Mouse (Mus musculus) midbrain, embryonic 13.5 days (tissue): ENCODE data around the gene Myh3. TPM values are rescaled to one million over a fixed set of nuclear protein-coding genes. Genes with fewer than 3 reads are reported as not detected.
"Not testable (repeated sequence)": the region's sequence is repeated elsewhere in the genome, so short reads cannot be mapped to it uniquely, and the experiment has no call there.

Source experiments
- ATAC-seq: fragments of 200-750 bp; cut with Nextera tagmentation; 2 replicates; pipeline ENCODE4 v1.8.0; 2017; ENCODE audit warnings: mild to moderate bottlenecking, moderate TSS enrichment, moderate library complexity
- H3K27ac ChIP-seq: fragments of 300-500 bp; sonication (generic); 2 replicates; pipeline ENCODE4 v1.5.1; 2015; ENCODE audit warnings: inconsistent platforms, mild to moderate bottlenecking, moderate library complexity
- H3K27me3 ChIP-seq: fragments of 300-500 bp; sonication (generic); 2 replicates; pipeline ENCODE4 v1.6.1; 2015; ENCODE audit warnings: mild to moderate bottlenecking, inconsistent platforms
- H3K36me3 ChIP-seq: fragments of 300-500 bp; sonication (generic); 2 replicates; pipeline ENCODE4 v1.6.1; 2015; ENCODE audit warnings: mild to moderate bottlenecking, inconsistent platforms
- H3K4me1 ChIP-seq: fragments of 300-500 bp; sonication (generic); replicated peaks from 2 replicates; pipeline ENCODE4 v1.6.1; 2015; ENCODE audit warnings: inconsistent platforms
- H3K4me2 ChIP-seq: fragments of 300-500 bp; sonication (generic); replicated peaks from 2 replicates; pipeline ENCODE4 v1.6.1; 2015; ENCODE audit warnings: moderate library complexity, mild to moderate bottlenecking, inconsistent platforms
- H3K4me3 ChIP-seq: fragments of 300-500 bp; sonication (generic); replicated peaks from 2 replicates; pipeline ENCODE4 v1.5.1; 2015; ENCODE audit warnings: mild to moderate bottlenecking, inconsistent platforms
- H3K9ac ChIP-seq: fragments of 300-500 bp; sonication (generic); replicated peaks from 2 replicates; pipeline ENCODE4 v1.6.1; 2015; ENCODE audit warnings: mild to moderate bottlenecking, inconsistent platforms
- H3K9me3 ChIP-seq: fragments of 300-500 bp; sonication (generic); 2 replicates; pipeline ENCODE4 v1.6.1; 2016; ENCODE audit warnings: mild to moderate bottlenecking, inconsistent platforms
- WGBS: fragments of 180-500 bp; shearing (Covaris S2); methylation state at CpG from one replicate; pipeline ENCODE4 v1.1.7; 2015; 5-methylcytosine and 5-hydroxymethylcytosine counted together
- polyA plus RNA-seq: library from polyadenylated mRNA; unstranded; fragments of >200 nt; fragmentation: Nextera tagmentation; extraction: Ambion mirVana; gene quantifications from 2 replicates; pipeline ENCODE4 v1.2.1, GENCODE M21; 2015

Myh3 gene
- polyA plus RNA-seq, 1 experiment from 2014 or later = 0.35 TPM

DNA sequence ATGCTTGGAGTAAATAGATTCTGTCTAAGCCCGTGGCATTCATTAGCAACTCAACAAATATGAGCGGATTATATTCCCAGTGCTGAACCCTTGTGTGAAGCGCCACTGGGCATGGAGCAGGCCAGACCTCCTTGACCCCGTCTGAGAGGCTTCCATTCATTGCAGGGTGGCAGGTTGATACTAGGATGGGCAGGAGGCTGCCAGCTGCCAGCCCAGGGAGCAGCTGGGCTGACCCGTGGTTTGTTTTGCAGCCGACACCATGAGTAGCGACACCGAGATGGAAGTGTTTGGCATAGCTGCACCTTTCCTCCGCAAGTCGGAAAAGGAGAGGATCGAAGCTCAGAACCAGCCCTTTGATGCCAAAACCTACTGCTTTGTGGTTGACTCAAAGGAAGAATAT, 1.6 kb downstream of the Myh3 start:
- ATAC-seq = peak; percentile 31; the same call in 1 of the 2 replicates
- Histone ChIP-seq H3K4me2 (no peak overlapping the region), H3K9ac (no peak overlapping the region)

DNA sequence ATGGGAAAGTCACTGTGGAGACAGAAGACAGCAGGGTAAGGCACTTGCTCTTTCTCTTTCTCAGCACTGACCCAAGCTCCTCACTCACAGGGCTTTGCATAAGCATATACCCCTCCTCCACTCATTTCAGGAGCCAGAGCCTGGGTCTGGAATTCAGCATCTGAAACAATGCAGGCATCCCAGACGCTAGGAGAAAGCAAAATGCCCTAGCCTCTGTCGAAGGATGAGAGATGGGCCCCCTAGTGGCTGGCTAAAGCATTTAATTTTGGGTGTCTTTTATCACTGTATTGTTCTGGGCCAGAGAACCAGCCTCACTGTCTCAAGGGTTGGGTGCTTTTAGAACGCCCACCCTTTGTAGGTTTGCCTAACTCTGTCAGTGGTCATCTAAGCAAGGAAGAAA, 2.1 kb downstream of the Myh3 start:
- H3K4me1 ChIP-seq = peaks cover 24% of the 10 kb centered on the region
- no peaks in the 10 kb centered on the region for H3K9me3 ChIP-seq
- peak; percentile 41 for ATAC-seq
- H3K36me3 ChIP-seq = no peaks in the 10 kb centered on the region
- peak overlapping the region; percentile 65 for H3K27ac ChIP-seq
- no peak overlapping the region for H3K4me2 ChIP-seq
- H3K27me3 ChIP-seq = peaks cover 26% of the 10 kb centered on the region
- WGBS = 9% methylated on average over 3 of the region's 3 CpGs
- H3K4me3 ChIP-seq = no peak overlapping the region
- H3K9ac ChIP-seq = no peak overlapping the region

More for the DNA sequence above, 1.6 kb downstream of the Myh3 start:
- Histone ChIP-seq H3K36me3 (no peaks in the 10 kb centered on the region), H3K27ac (peak overlapping the region; percentile 65), H3K4me3 (no peak overlapping the region), H3K27me3 (peaks cover 21% of the 10 kb centered on the region), H3K9me3 (no peaks in the 10 kb centered on the region), H3K4me1 (peaks cover 28% of the 10 kb centered on the region)
- 44% methylated on average over 11 of the region's 11 CpGs for WGBS

DNA sequence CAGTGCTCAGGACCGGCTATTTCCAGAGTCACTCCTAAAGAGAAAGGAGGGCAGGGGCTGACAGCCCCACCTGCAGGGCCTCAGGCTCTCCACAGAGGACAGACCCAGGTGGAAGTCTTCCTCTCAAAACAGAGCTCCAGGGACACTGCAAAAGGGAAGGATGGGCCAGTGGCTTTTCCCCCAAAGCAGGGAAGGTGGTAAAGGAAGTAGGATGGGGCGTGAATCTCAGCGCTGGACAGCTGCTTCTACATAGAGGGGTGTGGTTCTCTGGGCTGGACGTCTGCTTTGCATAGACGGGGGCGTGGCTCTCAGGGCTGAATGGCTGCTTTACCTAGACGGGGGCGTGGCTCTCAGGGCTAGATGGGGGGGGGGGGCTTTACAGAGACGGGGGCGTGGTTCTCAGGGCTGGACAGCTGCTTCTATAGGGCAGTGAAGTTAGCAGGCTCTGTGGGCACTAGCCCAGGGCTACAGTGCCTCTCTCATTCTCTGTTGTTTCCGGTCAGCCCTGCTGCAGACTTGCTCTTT, 3.1 kb downstream of the Myh3 start:
- 6% methylated on average over 11 of the region's 11 CpGs for WGBS
- H3K36me3 ChIP-seq = no peaks in the 10 kb centered on the region
- no peak overlapping the region for H3K27ac ChIP-seq
- H3K27me3 ChIP-seq = peaks cover 26% of the 10 kb centered on the region
- H3K4me2 ChIP-seq = peak overlapping the region; percentile 22
- H3K9me3 ChIP-seq = no peaks in the 10 kb centered on the region
- H3K4me3 ChIP-seq = no peak overlapping the region
- ATAC-seq = peak; percentile 55
- peaks cover 23% of the 10 kb centered on the region for H3K4me1 ChIP-seq
- H3K9ac ChIP-seq = no peak overlapping the region

DNA sequence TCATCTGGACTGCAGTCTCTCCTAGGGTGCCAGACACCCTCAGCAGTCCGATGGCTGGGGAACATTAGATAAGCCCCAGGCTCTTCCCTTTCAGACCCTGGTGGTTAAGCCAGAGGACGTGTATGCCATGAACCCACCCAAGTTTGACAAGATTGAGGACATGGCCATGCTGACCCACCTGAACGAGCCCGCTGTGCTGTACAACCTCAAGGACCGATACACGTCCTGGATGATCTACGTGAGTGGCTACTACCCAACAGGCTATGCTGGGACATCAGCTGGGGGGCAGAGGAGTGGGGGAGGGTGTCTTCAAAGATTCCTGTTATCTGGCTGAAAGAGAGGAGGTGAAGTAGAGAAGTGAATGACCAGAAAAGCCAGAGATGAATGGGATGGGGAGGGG, 4.1 kb downstream of the Myh3 start:
- H3K36me3 ChIP-seq = no peaks in the 10 kb centered on the region
- no peak overlapping the region for H3K4me3 ChIP-seq
- peaks cover 23% of the 10 kb centered on the region for H3K4me1 ChIP-seq
- 90% methylated on average over 7 of the region's 7 CpGs for WGBS
- H3K9me3 ChIP-seq = no peaks in the 10 kb centered on the region
- no peak overlapping the region for H3K27ac ChIP-seq
- no peak for ATAC-seq
- H3K27me3 ChIP-seq = peaks cover 26% of the 10 kb centered on the region
- H3K4me2 ChIP-seq = no peak overlapping the region
- H3K9ac ChIP-seq = no peak overlapping the region

DNA sequence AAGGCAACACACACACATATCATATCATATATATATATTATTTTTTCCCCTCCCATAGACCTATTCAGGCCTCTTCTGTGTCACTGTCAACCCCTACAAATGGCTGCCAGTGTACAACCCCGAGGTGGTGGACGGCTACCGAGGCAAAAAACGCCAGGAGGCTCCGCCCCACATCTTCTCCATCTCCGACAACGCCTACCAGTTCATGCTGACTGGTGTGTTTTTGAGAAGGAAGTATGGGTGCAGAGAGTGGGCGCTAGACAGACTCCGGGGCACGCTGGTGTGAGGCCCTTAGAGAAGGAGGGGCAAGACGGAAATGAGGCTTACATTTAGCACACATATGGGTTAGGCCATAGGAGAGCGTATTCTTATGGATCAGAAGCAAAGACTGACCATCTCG, 4.7 kb downstream of the Myh3 start:
- H3K4me1 ChIP-seq = peaks cover 23% of the 10 kb centered on the region
- no peak overlapping the region for H3K4me2 ChIP-seq
- no peak for ATAC-seq
- 90% methylated on average over 13 of the region's 13 CpGs for WGBS
- H3K9me3 ChIP-seq = no peaks in the 10 kb centered on the region
- H3K27ac ChIP-seq = no peak overlapping the region
- H3K4me3 ChIP-seq = no peak overlapping the region
- H3K36me3 ChIP-seq = no peaks in the 10 kb centered on the region
- H3K9ac ChIP-seq = no peak overlapping the region
- H3K27me3 ChIP-seq = peaks cover 26% of the 10 kb centered on the region

DNA sequence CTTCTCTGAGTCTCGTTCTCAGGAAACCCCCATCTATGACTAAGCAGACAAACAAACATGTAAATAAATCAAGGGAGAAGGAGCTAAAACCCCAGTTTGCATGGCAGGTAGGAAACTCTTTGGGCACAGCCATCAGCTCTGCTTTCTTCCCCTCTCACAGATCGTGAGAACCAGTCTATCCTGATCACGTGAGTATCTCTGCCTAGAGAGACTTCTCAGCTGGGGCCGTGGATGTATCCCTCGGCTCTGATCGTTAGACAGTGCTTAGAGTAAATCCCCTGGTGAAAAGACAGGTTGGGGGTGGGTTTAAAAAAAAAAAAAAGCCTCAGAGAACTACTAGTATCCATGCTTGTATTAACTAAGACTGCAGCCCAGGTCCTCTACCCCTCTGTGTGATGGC, 5.1 kb downstream of the Myh3 start:
- Histone ChIP-seq H3K27ac (no peak overlapping the region), H3K36me3 (no peaks in the 10 kb centered on the region), H3K9me3 (no peaks in the 10 kb centered on the region), H3K4me1 (peaks cover 21% of the 10 kb centered on the region), H3K4me2 (no peak overlapping the region), H3K9ac (no peak overlapping the region), H3K27me3 (peaks cover 27% of the 10 kb centered on the region), H3K4me3 (no peak overlapping the region)
- no peak for ATAC-seq
- 69% methylated on average over 6 of the region's 6 CpGs for WGBS

DNA sequence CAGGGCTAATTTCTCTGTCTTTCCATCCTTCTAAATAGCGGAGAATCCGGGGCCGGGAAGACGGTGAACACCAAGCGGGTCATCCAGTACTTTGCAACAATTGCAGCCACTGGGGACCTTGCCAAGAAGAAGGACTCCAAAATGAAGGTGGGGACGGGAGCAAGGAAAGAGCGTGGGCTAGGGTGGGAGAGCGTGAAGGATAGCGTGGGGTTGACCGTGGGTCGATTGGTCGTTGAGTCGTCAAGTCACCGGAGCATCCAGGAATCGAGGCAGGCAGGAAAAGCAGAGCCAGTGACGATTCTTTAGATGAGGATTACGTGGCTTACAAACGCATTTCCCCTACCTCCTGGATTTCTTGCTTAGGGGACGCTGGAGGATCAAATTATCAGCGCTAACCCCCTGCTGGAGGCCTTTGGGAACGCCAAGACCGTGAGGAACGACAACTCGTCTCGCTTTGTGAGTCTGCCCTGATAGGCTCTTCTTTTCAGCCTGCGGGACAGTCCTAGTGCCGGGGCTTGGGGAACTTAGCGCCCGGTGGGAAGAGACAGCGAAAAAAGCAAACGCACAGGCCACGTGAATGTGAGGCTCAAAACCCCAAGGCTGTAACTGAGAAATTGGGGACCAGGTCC, 5.7 kb downstream of the Myh3 start:
- Histone ChIP-seq H3K27me3 (peaks cover 32% of the 10 kb centered on the region), H3K27ac (no peak overlapping the region), H3K9ac (no peak overlapping the region), H3K9me3 (no peaks in the 10 kb centered on the region), H3K36me3 (no peaks in the 10 kb centered on the region), H3K4me3 (no peak overlapping the region), H3K4me1 (peaks cover 19% of the 10 kb centered on the region), H3K4me2 (no peak overlapping the region)
- WGBS = 42% methylated on average over 32 of the region's 32 CpGs
- ATAC-seq = no peak

DNA sequence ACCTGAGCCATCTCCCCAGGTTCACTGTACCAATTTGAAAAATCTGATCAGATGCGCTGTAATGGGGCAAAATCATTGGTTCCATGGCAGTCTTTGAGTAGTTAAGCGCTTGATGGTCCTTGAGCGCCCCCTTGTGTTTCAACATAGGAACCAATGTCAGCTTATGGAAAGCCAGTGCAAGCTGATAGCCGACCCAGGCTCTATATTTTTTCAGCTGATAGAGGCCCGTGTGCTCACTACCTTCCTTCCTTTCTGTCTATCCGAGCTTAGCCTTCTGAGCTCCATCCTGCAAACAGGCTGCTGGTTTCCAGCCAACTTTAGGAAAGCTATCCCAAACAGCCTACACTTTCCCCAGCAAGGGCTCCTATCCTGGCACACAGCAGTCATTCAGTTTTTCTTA, 7.4 kb downstream of the Myh3 start:
- whole genome bisulfite sequencing = 5% methylated on average over 6 of the region's 6 CpGs
- Histone ChIP-seq H3K9ac (no peak overlapping the region), H3K4me1 (peaks cover 10% of the 10 kb centered on the region), H3K9me3 (no peaks in the 10 kb centered on the region), H3K27ac (no peak overlapping the region), H3K4me2 (no peak overlapping the region), H3K36me3 (no peaks in the 10 kb centered on the region), H3K27me3 (peaks cover 32% of the 10 kb centered on the region), H3K4me3 (no peak overlapping the region)
- ATAC-seq = no peak

DNA sequence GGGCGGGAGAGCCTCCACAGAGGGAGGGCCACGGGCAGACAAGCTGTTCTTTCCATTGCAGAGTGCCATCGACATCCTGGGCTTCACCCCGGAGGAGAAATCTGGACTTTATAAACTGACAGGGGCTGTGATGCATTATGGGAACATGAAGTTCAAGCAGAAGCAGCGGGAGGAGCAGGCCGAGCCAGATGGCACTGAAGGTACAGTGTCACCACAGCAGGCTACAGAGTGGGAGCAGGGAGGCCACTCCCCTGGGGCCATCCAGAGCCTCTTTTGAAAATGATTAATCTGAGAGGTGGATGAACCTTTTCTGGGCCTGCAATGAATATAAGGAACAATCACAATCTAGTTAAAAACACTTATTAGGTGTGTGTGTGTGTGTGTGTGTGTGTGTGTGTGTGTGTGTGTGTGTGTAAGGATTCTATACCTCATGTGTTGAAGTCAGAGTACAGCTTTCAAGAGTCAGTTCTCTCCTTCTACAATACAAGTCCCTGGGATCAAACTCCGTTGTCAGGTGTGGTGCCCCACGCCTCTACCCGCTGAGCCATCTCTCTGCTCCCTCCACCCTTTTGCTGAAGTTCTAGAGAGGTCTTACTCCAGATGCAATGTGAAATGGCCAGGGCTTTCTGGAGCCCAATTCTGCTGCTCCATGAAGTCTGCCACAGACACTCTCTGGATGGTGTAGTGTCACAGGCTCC, 8.5 kb downstream of the Myh3 start:
- Histone ChIP-seq H3K4me2 (no peak overlapping the region), H3K36me3 (no peaks in the 10 kb centered on the region), H3K27me3 (peaks cover 32% of the 10 kb centered on the region), H3K9ac (no peak overlapping the region), H3K27ac (no peak overlapping the region), H3K9me3 (no peaks in the 10 kb centered on the region), H3K4me3 (no peak overlapping the region), H3K4me1 (peaks cover 1% of the 10 kb centered on the region)
- 55% methylated on average over 9 of the region's 9 CpGs for WGBS
- no peak for ATAC-seq

DNA sequence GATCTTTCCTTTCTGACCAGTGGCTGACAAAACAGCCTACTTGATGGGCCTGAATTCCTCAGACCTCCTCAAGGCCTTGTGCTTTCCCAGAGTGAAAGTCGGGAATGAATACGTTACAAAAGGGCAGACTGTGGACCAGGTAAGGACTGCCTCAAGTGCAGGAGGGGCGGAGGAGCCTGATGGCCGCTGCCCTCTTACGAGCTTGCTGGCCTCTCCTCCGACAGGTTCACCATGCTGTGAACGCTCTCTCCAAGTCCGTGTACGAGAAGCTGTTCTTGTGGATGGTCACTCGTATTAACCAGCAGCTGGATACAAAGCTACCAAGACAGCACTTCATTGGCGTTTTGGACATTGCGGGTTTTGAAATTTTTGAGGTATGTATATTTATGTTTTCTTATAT, 9.1 kb downstream of the Myh3 start:
- Histone ChIP-seq H3K4me3 (no peak overlapping the region), H3K4me2 (no peak overlapping the region), H3K36me3 (no peaks in the 10 kb centered on the region), H3K9me3 (no peaks in the 10 kb centered on the region), H3K27ac (no peak overlapping the region), H3K9ac (no peak overlapping the region), H3K27me3 (peaks cover 32% of the 10 kb centered on the region), H3K4me1 (no peaks in the 10 kb centered on the region)
- ATAC-seq = no peak
- WGBS = 89% methylated on average over 12 of the region's 12 CpGs

DNA sequence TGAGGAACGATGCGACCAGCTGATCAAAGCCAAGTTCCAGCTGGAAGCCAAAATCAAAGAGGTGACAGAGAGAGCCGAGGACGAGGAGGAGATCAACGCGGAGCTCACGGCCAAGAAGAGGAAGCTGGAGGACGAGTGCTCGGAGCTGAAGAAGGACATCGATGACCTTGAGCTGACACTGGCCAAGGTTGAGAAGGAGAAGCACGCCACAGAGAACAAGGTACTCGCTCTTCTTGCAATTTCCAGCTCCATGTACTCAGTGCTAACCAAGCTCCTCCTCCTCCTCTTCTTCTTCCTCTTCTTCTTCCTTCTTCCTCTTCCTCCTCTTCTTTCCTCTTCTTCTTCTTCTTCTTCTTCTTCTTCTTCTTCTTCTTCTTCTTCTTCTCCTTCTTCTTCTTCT, 14.3 kb downstream of the Myh3 start:
- H3K4me1 ChIP-seq, ATAC-seq, H3K9me3 ChIP-seq, H3K9ac ChIP-seq, H3K36me3 ChIP-seq, H3K4me3 ChIP-seq, H3K27me3 ChIP-seq, H3K4me2 ChIP-seq, H3K27ac ChIP-seq: not testable (repeated sequence)
- 86% methylated on average over 12 of the region's 12 CpGs for WGBS

DNA sequence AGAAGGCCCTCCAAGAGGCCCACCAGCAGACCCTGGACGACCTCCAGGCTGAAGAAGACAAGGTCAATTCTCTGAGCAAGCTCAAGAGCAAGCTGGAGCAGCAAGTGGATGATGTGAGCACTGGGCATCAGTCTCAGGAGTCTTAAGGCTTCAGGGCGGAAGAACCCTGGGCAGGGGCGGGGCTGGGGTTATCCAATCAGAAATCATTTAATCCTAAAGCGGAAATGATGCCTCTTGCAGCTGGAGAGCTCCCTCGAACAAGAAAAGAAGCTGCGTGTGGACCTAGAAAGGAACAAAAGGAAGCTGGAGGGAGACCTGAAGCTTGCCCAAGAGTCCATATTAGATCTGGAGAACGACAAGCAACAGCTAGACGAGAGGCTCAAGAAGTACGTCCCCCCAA, 15.1 kb downstream of the Myh3 start:
- H3K4me1 ChIP-seq = no peaks in the 10 kb centered on the region
- no peaks in the 10 kb centered on the region for H3K9me3 ChIP-seq
- no peak for ATAC-seq
- H3K27ac ChIP-seq = no peak overlapping the region
- no peak overlapping the region for H3K9ac ChIP-seq
- H3K4me2 ChIP-seq = no peak overlapping the region
- H3K36me3 ChIP-seq = no peaks in the 10 kb centered on the region
- no peak overlapping the region for H3K4me3 ChIP-seq
- H3K27me3 ChIP-seq = peaks cover 5% of the 10 kb centered on the region; the same call in 1 of the 2 replicates
- WGBS = 84% methylated on average over 9 of the region's 9 CpGs
